Mouse (Mus musculus) forebrain, embryonic 13.5 days (tissue): Measurements from ENCODE around the gene Tnf. TPM values are rescaled to one million over a fixed set of nuclear protein-coding genes. Genes with fewer than 3 reads are reported as not detected.

Experiments used
- ATAC-seq: fragments of 200-750 bp; cut with Nextera tagmentation; 2 replicates; pipeline ENCODE4 v1.8.0; 2017
- H3K27ac ChIP-seq: fragments of 300-500 bp; sonication (generic); 2 replicates; pipeline ENCODE4 v1.5.1; 2015; ENCODE audit warnings: inconsistent platforms, mild to moderate bottlenecking, moderate library complexity
- H3K27me3 ChIP-seq: fragments of 300-500 bp; sonication (generic); 2 replicates; pipeline ENCODE4 v1.6.1; 2015; ENCODE audit warnings: mild to moderate bottlenecking, inconsistent platforms
- H3K36me3 ChIP-seq: fragments of 300-500 bp; sonication (generic); 2 replicates; pipeline ENCODE4 v1.6.1; 2015; ENCODE audit warnings: mild to moderate bottlenecking, inconsistent platforms; ENCODE audit not compliant: poor library complexity, severe bottlenecking
- H3K4me1 ChIP-seq: fragments of 300-500 bp; sonication (generic); 2 replicates; pipeline ENCODE4 v1.6.1; 2015; ENCODE audit warnings: inconsistent platforms
- H3K4me2 ChIP-seq: fragments of 300-500 bp; sonication (generic); 2 replicates; pipeline ENCODE4 v1.6.1; 2015; ENCODE audit warnings: inconsistent platforms, mild to moderate bottlenecking, moderate library complexity
- H3K4me3 ChIP-seq: fragments of 300-500 bp; sonication (generic); 2 replicates; pipeline ENCODE4 v1.5.1; 2015; ENCODE audit warnings: mild to moderate bottlenecking, inconsistent platforms
- H3K9ac ChIP-seq: fragments of 300-500 bp; sonication (generic); 2 replicates; pipeline ENCODE4 v1.6.1; 2015; ENCODE audit warnings: mild to moderate bottlenecking, inconsistent platforms
- H3K9me3 ChIP-seq: fragments of 300-500 bp; sonication (generic); replicated peaks from 2 replicates; pipeline ENCODE4 v1.6.1; 2016; ENCODE audit warnings: inconsistent platforms
- WGBS: fragments of 180-500 bp; shearing (Covaris S2); methylation state at CpG from one replicate; pipeline ENCODE4 v1.1.7; 2015; 5-methylcytosine and 5-hydroxymethylcytosine counted together
- polyA plus RNA-seq: library from polyadenylated mRNA; unstranded; fragments of >200 nt; fragmentation: Nextera tagmentation; extraction: Ambion mirVana; gene quantifications from 2 replicates; pipeline ENCODE4 v1.2.1, GENCODE M21; 2015

The Tnf gene
- polyA plus RNA-seq = not detected in 2 replicates

DNA sequence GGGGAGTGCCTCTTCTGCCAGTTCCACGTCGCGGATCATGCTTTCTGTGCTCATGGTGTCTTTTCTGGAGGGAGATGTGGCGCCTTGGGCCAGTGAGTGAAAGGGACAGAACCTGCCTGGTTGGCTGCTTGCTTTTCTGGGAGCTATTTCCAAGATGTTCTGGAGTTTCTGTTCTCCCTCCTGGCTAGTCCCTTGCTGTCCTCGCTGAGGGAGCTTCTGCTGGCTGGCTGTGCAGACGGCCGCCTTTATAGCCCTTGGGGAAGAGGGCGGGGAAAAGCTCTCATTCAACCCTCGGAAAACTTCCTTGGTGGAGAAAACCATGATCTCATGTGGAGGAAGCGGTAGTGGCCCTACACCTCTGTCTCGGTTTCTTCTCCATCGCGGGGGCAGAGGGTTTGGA lies at the start of gene Tnf:
Gene Tnf, minus strand, starts transcription at position 221 of the 400 bp plus-strand sequence.
- Histone ChIP-seq H3K4me2 (no peak within 1 kb of the TSS), H3K27ac (no peak within 1 kb of the TSS), H3K9me3 (no peaks in the 10 kb centered on the region), H3K4me1 (no peaks in the 10 kb centered on the region), H3K4me3 (no peak within 1 kb of the TSS), H3K9ac (no peak within 1 kb of the TSS), H3K36me3 (no peaks in the 10 kb centered on the region), H3K27me3 (peaks cover 61% of the 10 kb centered on the region)
- WGBS = 52% methylated on average over 13 of the region's 13 CpGs
- no peak for ATAC-seq

DNA sequence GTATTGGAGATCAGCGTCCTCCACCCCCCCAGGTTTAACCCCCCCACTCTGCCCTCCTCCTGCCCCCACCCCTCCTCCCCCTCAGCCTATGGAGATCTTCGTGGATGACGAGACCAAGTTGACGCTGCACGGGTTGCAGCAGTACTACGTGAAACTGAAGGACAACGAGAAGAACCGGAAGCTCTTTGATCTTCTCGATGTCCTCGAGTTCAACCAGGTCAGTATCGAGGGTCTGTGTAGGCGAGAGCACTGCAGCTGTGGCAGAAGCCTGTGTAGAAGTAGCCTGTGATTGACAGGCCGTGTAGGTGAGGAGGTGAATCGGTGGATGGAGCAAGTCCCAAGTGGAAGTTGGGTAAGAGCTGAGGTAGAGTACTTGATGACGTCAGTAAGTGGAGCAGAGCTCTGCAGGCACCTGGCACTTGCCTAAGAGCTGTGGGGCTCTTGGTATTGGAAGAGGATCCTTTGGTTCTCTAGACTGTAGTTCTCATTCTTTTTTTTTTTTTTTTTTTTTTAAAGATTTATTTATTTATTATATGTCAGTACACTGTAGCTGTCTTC lies 49.4 kb upstream of the Tnf start:
- no peak overlapping the region for H3K4me3 ChIP-seq
- no peak overlapping the region for H3K27ac ChIP-seq
- H3K4me2 ChIP-seq = no peak overlapping the region
- no peak overlapping the region for H3K9ac ChIP-seq
- no peaks in the 10 kb centered on the region for H3K27me3 ChIP-seq
- ATAC-seq = no peak
- H3K4me1 ChIP-seq = peaks cover 18% of the 10 kb centered on the region
- 87% methylated on average over 15 of the region's 15 CpGs for WGBS
- H3K36me3 ChIP-seq = peaks cover 85% of the 10 kb centered on the region
- H3K9me3 ChIP-seq = no peaks in the 10 kb centered on the region

DNA sequence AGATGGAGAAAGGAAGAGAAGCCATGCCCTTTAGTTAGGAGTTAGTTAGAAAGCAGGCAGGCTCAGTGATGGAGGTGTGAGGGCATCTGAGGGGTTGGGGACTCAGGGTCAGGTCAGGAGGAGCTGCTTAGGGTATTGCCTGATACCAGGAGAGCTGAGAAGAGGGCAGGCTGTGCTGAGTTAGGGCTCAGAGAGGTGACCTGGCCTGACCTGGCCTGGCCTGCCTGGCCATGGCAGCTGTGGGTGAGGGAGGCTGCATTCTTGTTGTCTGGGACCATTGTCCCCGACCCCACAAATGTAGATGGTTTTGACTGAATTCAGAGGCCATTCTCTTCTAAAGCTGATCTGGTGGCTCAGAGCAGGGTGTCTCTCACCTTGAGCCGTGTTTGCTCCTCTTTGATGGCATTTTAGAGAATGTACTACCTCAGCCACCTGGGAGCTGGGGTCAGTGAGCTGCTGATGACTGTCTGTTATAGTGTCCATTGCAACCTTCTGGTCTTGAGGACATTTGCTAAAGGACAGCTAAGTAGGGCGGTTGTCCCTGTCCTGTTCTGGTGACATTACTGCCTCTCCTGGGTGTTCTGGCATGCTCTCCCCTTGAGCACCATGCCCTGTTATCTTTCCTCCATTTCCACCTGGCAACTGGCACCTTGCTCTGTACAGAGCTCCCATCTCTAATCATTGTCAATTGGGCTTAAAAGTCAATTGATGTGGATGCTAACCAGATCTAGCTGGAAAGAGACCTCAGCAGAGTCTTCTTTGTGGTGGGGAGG lies 48.7 kb upstream of the Tnf start:
- no peak overlapping the region for H3K4me3 ChIP-seq
- ATAC-seq = no peak
- H3K9me3 ChIP-seq = no peaks in the 10 kb centered on the region
- WGBS = 94% methylated on average over 3 of the region's 3 CpGs
- peaks cover 92% of the 10 kb centered on the region for H3K36me3 ChIP-seq
- peaks cover 25% of the 10 kb centered on the region for H3K4me1 ChIP-seq
- no peak overlapping the region for H3K4me2 ChIP-seq
- H3K27ac ChIP-seq = no peak overlapping the region
- H3K9ac ChIP-seq = no peak overlapping the region
- no peaks in the 10 kb centered on the region for H3K27me3 ChIP-seq

DNA sequence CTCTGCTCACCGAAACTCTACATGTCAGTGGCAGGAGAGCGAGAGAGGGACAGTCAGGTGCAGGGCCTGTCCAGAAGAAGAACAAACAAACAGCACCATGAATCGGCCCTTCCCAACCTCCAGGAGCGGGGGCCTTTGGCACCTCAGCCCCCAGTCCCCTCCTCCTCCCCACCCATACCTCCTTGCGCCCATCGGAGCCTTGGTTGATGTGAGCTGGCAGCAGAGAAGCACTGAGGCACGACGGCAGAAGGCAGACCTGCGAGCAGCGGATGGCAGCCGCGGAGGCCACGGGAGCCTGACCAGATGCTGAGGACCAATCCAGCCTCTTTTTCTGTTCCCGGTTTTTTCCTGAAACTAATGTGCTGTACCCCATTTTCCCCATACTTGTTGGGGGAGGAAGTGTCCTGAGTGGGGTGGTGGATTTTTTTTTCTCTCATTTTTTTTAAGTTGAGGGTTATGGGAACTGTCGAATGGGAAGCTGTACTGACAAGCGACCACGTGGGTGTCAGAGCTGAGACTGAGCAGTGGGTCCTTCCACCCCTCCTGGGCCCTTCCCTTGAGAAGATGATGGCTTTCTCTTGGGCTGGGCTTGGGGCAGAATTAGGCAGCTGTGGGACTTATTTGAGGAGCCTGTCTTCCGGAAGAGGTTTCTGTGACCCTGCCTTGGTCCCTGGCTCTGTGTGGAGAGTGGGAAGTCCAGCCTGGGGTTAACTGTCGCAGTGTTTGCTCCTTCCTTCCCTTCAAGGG lies 47.8 kb upstream of the Tnf start:
- Histone ChIP-seq H3K4me1 (peaks cover 34% of the 10 kb centered on the region), H3K36me3 (peaks cover 99% of the 10 kb centered on the region), H3K9ac (no peak overlapping the region), H3K27me3 (no peaks in the 10 kb centered on the region), H3K4me2 (no peak overlapping the region), H3K27ac (no peak overlapping the region), H3K4me3 (no peak overlapping the region), H3K9me3 (no peaks in the 10 kb centered on the region)
- no peak for ATAC-seq
- WGBS = 90% methylated on average over 19 of the region's 19 CpGs

DNA sequence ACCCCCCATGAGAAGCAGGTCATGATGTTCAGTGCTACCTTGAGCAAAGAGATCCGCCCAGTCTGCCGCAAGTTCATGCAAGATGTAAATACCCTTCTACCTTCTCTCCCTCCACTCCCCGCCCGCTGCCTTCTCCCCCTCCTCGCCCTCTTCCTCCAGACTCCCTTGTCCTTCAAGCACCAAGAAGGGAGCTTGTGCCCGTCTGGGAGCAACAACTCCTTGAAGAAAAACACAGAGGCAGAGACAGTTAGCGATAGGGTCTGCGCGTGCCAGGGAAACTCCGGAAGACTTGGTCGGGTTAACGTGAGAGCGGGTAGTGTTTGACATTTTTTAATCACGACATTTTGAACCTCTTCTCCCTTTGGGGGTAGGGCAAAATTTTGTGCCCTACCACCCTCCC lies 47.2 kb upstream of the Tnf start:
- H3K4me2 ChIP-seq = no peak overlapping the region
- no peak for ATAC-seq
- H3K9ac ChIP-seq = no peak overlapping the region
- peaks cover 99% of the 10 kb centered on the region for H3K36me3 ChIP-seq
- no peaks in the 10 kb centered on the region for H3K27me3 ChIP-seq
- 86% methylated on average over 14 of the region's 14 CpGs for WGBS
- H3K4me1 ChIP-seq = peaks cover 40% of the 10 kb centered on the region
- H3K27ac ChIP-seq = no peak overlapping the region
- no peaks in the 10 kb centered on the region for H3K9me3 ChIP-seq
- H3K4me3 ChIP-seq = no peak overlapping the region

GRCm38 (mm10) chr17:35247144-35247543 lies 45.3 kb upstream of the Tnf start:
- ATAC-seq = no peak
- Histone ChIP-seq H3K4me1 (peaks cover 48% of the 10 kb centered on the region), H3K9ac (peak overlapping the region; percentile 1; the same call in 1 of the 2 replicates), H3K4me3 (no peak overlapping the region), H3K9me3 (no peaks in the 10 kb centered on the region), H3K27me3 (no peaks in the 10 kb centered on the region), H3K4me2 (no peak overlapping the region), H3K27ac (no peak overlapping the region), H3K36me3 (peaks cover 91% of the 10 kb centered on the region)
- 81% methylated on average over 7 of the region's 7 CpGs for WGBS

- Histone ChIP-seq H3K27ac (no peak overlapping the region; the same call in 1 of the 2 replicates), H3K4me1 (peaks cover 49% of the 10 kb centered on the region), H3K9me3 (no peaks in the 10 kb centered on the region), H3K36me3 (peaks cover 80% of the 10 kb centered on the region), H3K4me3 (peak overlapping the region; percentile 99), H3K4me2 (peak overlapping the region; percentile 97), H3K27me3 (no peaks in the 10 kb centered on the region), H3K9ac (peak overlapping the region; percentile 100)
- ATAC-seq = no peak
- WGBS = 82% methylated on average over 15 of the region's 15 CpGs
Observed at GRCm38 (mm10) chr17:35245731-35246623, 44.2 kb upstream of the Tnf start.

DNA sequence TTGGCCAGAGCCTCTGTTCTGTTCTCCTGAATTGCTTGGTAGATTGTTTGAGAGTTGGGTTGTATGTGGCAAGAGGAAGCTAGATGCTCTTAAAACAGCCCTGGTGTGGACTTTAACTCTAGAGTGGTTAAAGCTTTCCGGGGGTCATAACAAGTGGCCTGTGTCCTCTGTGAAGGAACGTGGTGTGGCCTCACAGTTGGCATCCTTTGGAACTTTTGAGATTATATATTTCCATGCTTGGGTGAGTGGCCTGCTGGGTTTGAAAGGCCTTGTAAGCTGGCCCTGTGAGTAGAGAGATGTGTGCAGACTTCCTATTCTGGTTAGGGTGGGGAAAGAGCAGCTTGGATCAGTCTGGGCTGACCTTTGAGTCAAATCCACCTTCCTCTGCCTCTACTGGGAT lies 43.2 kb upstream of the Tnf start:
- Histone ChIP-seq H3K4me1 (peaks cover 58% of the 10 kb centered on the region), H3K9me3 (no peaks in the 10 kb centered on the region), H3K4me3 (peak overlapping the region; percentile 99), H3K36me3 (peaks cover 71% of the 10 kb centered on the region), H3K9ac (peak overlapping the region; percentile 100), H3K27me3 (no peaks in the 10 kb centered on the region), H3K27ac (no peak overlapping the region), H3K4me2 (peak overlapping the region; percentile 97)
- 77% methylated on average over 2 of the region's 2 CpGs for WGBS
- no peak for ATAC-seq

DNA sequence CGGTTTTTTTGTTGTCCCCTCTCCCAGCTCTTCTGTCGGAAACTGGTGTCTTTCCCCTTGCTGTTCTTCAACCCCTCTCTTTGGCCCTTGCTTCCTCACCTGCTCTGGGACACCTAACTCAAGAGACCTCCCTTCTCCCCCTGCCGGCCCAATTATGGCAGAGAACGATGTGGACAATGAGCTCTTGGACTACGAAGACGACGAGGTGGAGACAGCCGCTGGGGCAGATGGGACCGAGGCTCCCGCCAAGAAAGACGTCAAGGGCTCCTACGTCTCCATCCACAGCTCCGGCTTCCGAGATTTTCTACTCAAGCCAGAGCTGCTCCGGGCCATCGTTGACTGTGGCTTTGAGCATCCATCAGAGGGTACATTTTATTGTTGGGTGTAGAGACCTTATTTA lies 41.3 kb upstream of the Tnf start:
- H3K4me2 ChIP-seq = peak overlapping the region; percentile 97
- H3K27ac ChIP-seq = peak overlapping the region; percentile 99
- H3K4me1 ChIP-seq = peaks cover 58% of the 10 kb centered on the region
- H3K36me3 ChIP-seq = peaks cover 51% of the 10 kb centered on the region
- no peaks in the 10 kb centered on the region for H3K9me3 ChIP-seq
- no peak for ATAC-seq
- H3K9ac ChIP-seq = peak overlapping the region; percentile 100
- H3K27me3 ChIP-seq = no peaks in the 10 kb centered on the region
- H3K4me3 ChIP-seq = peak overlapping the region; percentile 99
- 3% methylated on average over 16 of the region's 16 CpGs for WGBS

DNA sequence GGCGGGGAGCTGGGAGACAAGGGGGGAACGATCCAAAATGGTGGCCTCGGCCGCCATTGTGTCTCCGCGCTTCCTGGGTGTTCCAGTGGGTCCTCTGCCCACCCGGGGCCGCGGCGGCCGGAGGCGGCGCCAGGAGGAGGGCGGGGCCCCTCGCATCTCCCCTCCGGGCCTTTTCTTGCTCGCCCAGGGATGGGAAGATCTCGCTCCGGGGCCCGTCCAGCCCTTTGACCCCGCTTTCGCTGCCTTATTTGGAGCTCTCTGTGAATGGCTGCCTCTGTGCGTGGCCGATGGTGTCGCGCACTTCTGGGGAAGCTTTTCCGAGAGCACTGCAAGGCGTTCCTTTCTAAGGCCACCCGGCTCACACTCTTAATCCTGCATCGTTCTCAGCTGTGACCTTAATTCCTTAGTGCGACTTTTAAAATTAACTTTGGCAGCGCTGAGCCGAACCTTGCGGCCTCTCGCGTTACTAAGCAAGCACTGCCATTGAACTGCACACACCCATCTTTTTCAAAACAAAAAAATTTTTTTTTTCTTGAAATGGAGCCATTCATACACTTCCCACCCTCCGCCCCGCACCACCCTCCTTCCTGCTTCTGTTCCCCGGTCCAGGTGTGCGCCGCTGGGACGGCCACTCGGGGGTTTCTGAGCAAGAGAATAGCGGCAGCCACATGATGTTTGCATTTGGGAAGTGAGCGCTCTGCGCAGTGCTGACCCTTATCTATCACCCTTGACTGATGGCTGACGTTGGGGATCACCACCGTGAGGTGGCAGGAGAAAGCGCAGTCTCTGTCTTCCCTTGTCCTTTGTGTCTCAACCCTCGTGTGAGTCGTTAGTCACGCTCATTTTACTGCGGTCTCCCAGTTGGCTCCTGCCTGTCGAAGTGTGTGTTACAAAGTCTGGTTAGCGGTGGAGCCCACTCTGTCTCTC lies 40.5 kb upstream of the Tnf start:
- Histone ChIP-seq H3K9me3 (no peaks in the 10 kb centered on the region), H3K9ac (peak overlapping the region; percentile 100), H3K4me2 (peak overlapping the region; percentile 97), H3K27me3 (no peaks in the 10 kb centered on the region), H3K27ac (peak overlapping the region; percentile 99), H3K4me3 (peak overlapping the region; percentile 99), H3K36me3 (peaks cover 43% of the 10 kb centered on the region), H3K4me1 (peaks cover 51% of the 10 kb centered on the region)
- under 1% methylated on average over 51 of the region's 55 CpGs for WGBS
- ATAC-seq = peak; percentile 41
